Mouse (Mus musculus): ENCODE data around the gene Dennd1b. TPM values are rescaled to one million over a fixed set of nuclear protein-coding genes. Genes with fewer than 3 reads are reported as not detected.

Dennd1b gene
- 6.4 and 9.4 TPM in 2 replicates for polyA plus RNA-seq (2016; fragmentation: Nextera tagmentation; extraction: Ambion mirVana)

GRCm38 (mm10) chr1:138963161-138963867 lies at the start of gene Dennd1b:
Gene Dennd1b (plus strand): TSS chr1:138963435.
- Histone ChIP-seq H3K9me3 (replicated peaks) (no peaks in the 10 kb centered on the region), H3K36me3 (peaks cover 11% of the 10 kb centered on the region), H3K27ac (replicated peaks) (peak within 1 kb of the TSS; percentile 95), H3K27me3 (ENCODE audit: low read depth, poor library complexity, severe bottlenecking) (no peaks in the 10 kb centered on the region), H3K4me3 (peak within 1 kb of the TSS; percentile 91), H3K4me1 (peaks cover 14% of the 10 kb centered on the region)
- under 1% methylated on average over 66 of the region's 69 CpGs for WGBS
- DNase-seq (ENCODE audit: low spot score): peak; percentile 66

GRCm38 (mm10) chr1:138915596-138915995 lies 47.6 kb upstream of the Dennd1b start:
- H3K4me3 ChIP-seq: no peak overlapping the region
- no peaks in the 10 kb centered on the region for H3K4me1 ChIP-seq
- H3K27ac ChIP-seq (replicated peaks): no peak overlapping the region
- no peaks in the 10 kb centered on the region for H3K9me3 ChIP-seq (replicated peaks)
- no peaks in the 10 kb centered on the region for H3K27me3 ChIP-seq (ENCODE audit: low read depth, poor library complexity, severe bottlenecking)
- no peaks in the 10 kb centered on the region for H3K36me3 ChIP-seq
- DNase-seq (ENCODE audit: low spot score): no peak
- WGBS: 95% methylated on average over 3 of the region's 3 CpGs

GRCm38 (mm10) chr1:138919601-138920000 lies 43.6 kb upstream of the Dennd1b start:
- Histone ChIP-seq H3K4me1 (no peaks in the 10 kb centered on the region), H3K27ac (replicated peaks) (no peak overlapping the region), H3K9me3 (replicated peaks) (no peaks in the 10 kb centered on the region), H3K4me3 (no peak overlapping the region), H3K27me3 (ENCODE audit: low read depth, poor library complexity, severe bottlenecking) (no peaks in the 10 kb centered on the region), H3K36me3 (no peaks in the 10 kb centered on the region)
- DNase-seq (ENCODE audit: low spot score): no peak
- WGBS: 87% methylated on average over 5 of the region's 5 CpGs

GRCm38 (mm10) chr1:138920082-138920481 lies 43.2 kb upstream of the Dennd1b start:
- H3K4me3 ChIP-seq: no peak overlapping the region
- no peak overlapping the region for H3K27ac ChIP-seq (replicated peaks)
- H3K36me3 ChIP-seq: no peaks in the 10 kb centered on the region
- WGBS: 94% methylated on average over 3 of the region's 3 CpGs
- no peaks in the 10 kb centered on the region for H3K27me3 ChIP-seq (ENCODE audit: low read depth, poor library complexity, severe bottlenecking)
- no peaks in the 10 kb centered on the region for H3K4me1 ChIP-seq
- no peak for DNase-seq (ENCODE audit: low spot score)
- no peaks in the 10 kb centered on the region for H3K9me3 ChIP-seq (replicated peaks)

- Histone ChIP-seq H3K9me3 (replicated peaks) (no peaks in the 10 kb centered on the region), H3K4me3 (no peak overlapping the region), H3K4me1 (no peaks in the 10 kb centered on the region), H3K36me3 (no peaks in the 10 kb centered on the region), H3K27ac (replicated peaks) (no peak overlapping the region), H3K27me3 (ENCODE audit: low read depth, poor library complexity, severe bottlenecking) (no peaks in the 10 kb centered on the region)
- WGBS: 77% methylated on average over 1 of the region's 1 CpGs
- no peak for DNase-seq (ENCODE audit: low spot score)
Observed at GRCm38 (mm10) chr1:138920799-138921198, 42.4 kb upstream of the Dennd1b start.

GRCm38 (mm10) chr1:138922886-138923285 lies 40.3 kb upstream of the Dennd1b start:
- Histone ChIP-seq H3K27ac (replicated peaks) (no peak overlapping the region), H3K9me3 (replicated peaks) (no peaks in the 10 kb centered on the region), H3K27me3 (ENCODE audit: low read depth, poor library complexity, severe bottlenecking) (no peaks in the 10 kb centered on the region), H3K4me1 (no peaks in the 10 kb centered on the region), H3K36me3 (no peaks in the 10 kb centered on the region), H3K4me3 (no peak overlapping the region)
- 88% methylated on average over 6 of the region's 6 CpGs for WGBS
- no peak for DNase-seq (ENCODE audit: low spot score)

GRCm38 (mm10) chr1:138924282-138924681 lies 39.0 kb upstream of the Dennd1b start:
- WGBS: 89% methylated on average over 2 of the region's 2 CpGs

GRCm38 (mm10) chr1:138928671-138929483 lies 34.4 kb upstream of the Dennd1b start:
- no peaks in the 10 kb centered on the region for H3K4me1 ChIP-seq
- DNase-seq (ENCODE audit: low spot score): no peak
- H3K27me3 ChIP-seq (ENCODE audit: low read depth, poor library complexity, severe bottlenecking): no peaks in the 10 kb centered on the region
- no peak overlapping the region for H3K27ac ChIP-seq (replicated peaks)
- no peaks in the 10 kb centered on the region for H3K9me3 ChIP-seq (replicated peaks)
- no peaks in the 10 kb centered on the region for H3K36me3 ChIP-seq
- WGBS: 85% methylated on average over 11 of the region's 11 CpGs
- no peak overlapping the region for H3K4me3 ChIP-seq

More at GRCm38 (mm10) chr1:138924282-138924681, 39.0 kb upstream of the Dennd1b start:
- no peak overlapping the region for H3K27ac ChIP-seq (replicated peaks)
- DNase-seq (ENCODE audit: low spot score): no peak
- no peak overlapping the region for H3K4me3 ChIP-seq
- no peaks in the 10 kb centered on the region for H3K4me1 ChIP-seq
- H3K27me3 ChIP-seq (ENCODE audit: low read depth, poor library complexity, severe bottlenecking): no peaks in the 10 kb centered on the region
- H3K36me3 ChIP-seq: no peaks in the 10 kb centered on the region
- no peaks in the 10 kb centered on the region for H3K9me3 ChIP-seq (replicated peaks)

GRCm38 (mm10) chr1:138929985-138930384 lies 33.2 kb upstream of the Dennd1b start:
- Histone ChIP-seq H3K36me3 (no peaks in the 10 kb centered on the region), H3K9me3 (replicated peaks) (no peaks in the 10 kb centered on the region), H3K4me3 (no peak overlapping the region), H3K4me1 (no peaks in the 10 kb centered on the region), H3K27me3 (ENCODE audit: low read depth, poor library complexity, severe bottlenecking) (no peaks in the 10 kb centered on the region), H3K27ac (replicated peaks) (no peak overlapping the region)
- no peak for DNase-seq (ENCODE audit: low spot score)
- WGBS: 85% methylated on average over 3 of the region's 3 CpGs

GRCm38 (mm10) chr1:138930856-138931255 lies 32.4 kb upstream of the Dennd1b start:
- Histone ChIP-seq H3K9me3 (replicated peaks) (no peaks in the 10 kb centered on the region), H3K4me1 (no peaks in the 10 kb centered on the region), H3K27me3 (ENCODE audit: low read depth, poor library complexity, severe bottlenecking) (no peaks in the 10 kb centered on the region), H3K4me3 (no peak overlapping the region), H3K27ac (replicated peaks) (no peak overlapping the region), H3K36me3 (no peaks in the 10 kb centered on the region)
- DNase-seq (ENCODE audit: low spot score): no peak
- 84% methylated on average over 3 of the region's 3 CpGs for WGBS

- Histone ChIP-seq H3K4me1 (no peaks in the 10 kb centered on the region), H3K36me3 (no peaks in the 10 kb centered on the region), H3K4me3 (no peak overlapping the region), H3K27ac (replicated peaks) (no peak overlapping the region), H3K9me3 (replicated peaks) (no peaks in the 10 kb centered on the region), H3K27me3 (ENCODE audit: low read depth, poor library complexity, severe bottlenecking) (no peaks in the 10 kb centered on the region)
- 90% methylated on average over 6 of the region's 6 CpGs for WGBS
- DNase-seq (ENCODE audit: low spot score): no peak
Observed at GRCm38 (mm10) chr1:138936169-138936568, 27.1 kb upstream of the Dennd1b start.

GRCm38 (mm10) chr1:138937686-138938370 lies 25.4 kb upstream of the Dennd1b start:
- H3K27ac ChIP-seq (replicated peaks): no peak overlapping the region
- H3K9me3 ChIP-seq (replicated peaks): no peaks in the 10 kb centered on the region
- no peaks in the 10 kb centered on the region for H3K27me3 ChIP-seq (ENCODE audit: low read depth, poor library complexity, severe bottlenecking)
- H3K36me3 ChIP-seq: no peaks in the 10 kb centered on the region
- 90% methylated on average over 6 of the region's 6 CpGs for WGBS
- H3K4me3 ChIP-seq: no peak overlapping the region
- H3K4me1 ChIP-seq: no peaks in the 10 kb centered on the region; the same call in 1 of the 2 replicates
- no peak for DNase-seq (ENCODE audit: low spot score)

Measured in midbrain, embryonic 10.5 days (tissue).